Mouse (Mus musculus) CH12.LX (cell line): Measurements from ENCODE around the gene Tomm40l. TPM values are rescaled to one million over a fixed set of nuclear protein-coding genes. Genes with fewer than 3 reads are reported as not detected.

Experiments used
- DNase-seq: peaks from one replicate; pipeline ENCODE4 v3.0.0-alpha.2; 2013; ENCODE audit errors: extremely low read depth
- H3K27ac ChIP-seq: 2 replicates; pipeline ENCODE4 v1.5.1; 2012; ENCODE audit warnings: low read depth, mild to moderate bottlenecking, control low read depth, moderate library complexity; ENCODE audit not compliant: insufficient read depth
- H3K27me3 ChIP-seq: replicated peaks from 2 replicates; pipeline ENCODE3; 2012; ENCODE audit warnings: inconsistent platforms
- H3K36me3 ChIP-seq, 2 experiments: replicated peaks in 1 of 2; 2 replicates each; pipeline versions ENCODE3 to v1.6.1; 2012; ENCODE audit warnings: inconsistent platforms in 1 of 2, low read length in 1 of 2, mild to moderate bottlenecking in 1 of 2, mixed read lengths in 1 of 2, moderate library complexity in 1 of 2; ENCODE audit not compliant: control insufficient read depth in 1 of 2, insufficient read depth in 1 of 2
- H3K4me1 ChIP-seq, 2 experiments: 2 replicates each; pipeline ENCODE4 v1.6.1; 2012; ENCODE audit warnings: inconsistent platforms in 1 of 2, moderate library complexity in 1 of 2; ENCODE audit not compliant: insufficient read depth in 2 of 2, control insufficient read depth in 1 of 2
- H3K4me2 ChIP-seq: 2 replicates; pipeline ENCODE4 v1.6.1; 2012; ENCODE audit warnings: low read depth, mild to moderate bottlenecking, control low read depth; ENCODE audit not compliant: poor library complexity, insufficient read depth, severe bottlenecking
- H3K4me3 ChIP-seq, 3 experiments: fragments of 150-350 bp in 1 of 3; sonication (generic) in 1 of 3; replicated peaks in 1 of 3; 2 replicates each; pipeline versions ENCODE3 to v1.5.1; 2011 to 2012; ENCODE audit warnings: low read depth in 2 of 3, low read length in 2 of 3, mild to moderate bottlenecking in 2 of 3, moderate library complexity in 2 of 3, control low read depth in 1 of 3, improper control_type of control experiment in 1 of 3, inconsistent platforms in 1 of 3, mixed read lengths in 1 of 3; ENCODE audit not compliant: poor library complexity in 1 of 3
- H3K79me2 ChIP-seq: replicated peaks from 2 replicates; pipeline ENCODE4 v1.6.1; 2012; ENCODE audit warnings: mild to moderate bottlenecking, moderate library complexity; ENCODE audit not compliant: control insufficient read depth, poor library complexity, insufficient read depth, severe bottlenecking; ENCODE audit errors: extremely low read depth
- H3K9ac ChIP-seq: 2 replicates; pipeline ENCODE4 v1.6.1; 2012; ENCODE audit warnings: low read depth, mild to moderate bottlenecking, control low read depth, moderate library complexity; ENCODE audit not compliant: insufficient read depth
- H3K9me3 ChIP-seq: replicated peaks from 2 replicates; pipeline ENCODE3; 2012; ENCODE audit warnings: low read length, inconsistent platforms, mixed read lengths
- E2F4 ChIP-seq: IDR thresholded peaks from 2 replicates; pipeline ENCODE4 v1.6.1; 2011; ENCODE audit warnings: low read depth, low read length, improper control_type of control experiment; ENCODE audit not compliant: insufficient replicate concordance
- ELF1 ChIP-seq: IDR thresholded peaks from 2 replicates; pipeline ENCODE4 v1.6.1; 2014; ENCODE audit warnings: low read depth, mild to moderate bottlenecking, inconsistent platforms, low read length, improper control_type of control experiment
- ETS1 ChIP-seq: conservative IDR thresholded peaks from 2 replicates; pipeline ENCODE4 v1.6.1; 2012; ENCODE audit warnings: low read depth, mild to moderate bottlenecking, inconsistent platforms, low read length, improper control_type of control experiment, moderate library complexity
- GABPA ChIP-seq: IDR thresholded peaks from 2 replicates; pipeline ENCODE4 v1.6.1; 2012; ENCODE audit warnings: low read depth, low read length, improper control_type of control experiment, inconsistent platforms; ENCODE audit not compliant: insufficient replicate concordance
- KAT2A ChIP-seq: IDR thresholded peaks from 2 replicates; pipeline ENCODE4 v1.6.1; 2012; ENCODE audit warnings: low read length, improper control_type of control experiment, inconsistent platforms; ENCODE audit not compliant: insufficient replicate concordance
- MAFK ChIP-seq: IDR thresholded peaks from 2 replicates; pipeline ENCODE4 v1.6.1; 2011; ENCODE audit warnings: low read length, improper control_type of control experiment; ENCODE audit not compliant: insufficient replicate concordance
- MEF2A ChIP-seq: IDR thresholded peaks from 2 replicates; pipeline ENCODE4 v1.6.1; 2014; ENCODE audit warnings: low read depth, mild to moderate bottlenecking, inconsistent platforms, low read length, improper control_type of control experiment, borderline replicate concordance
- MXI1 ChIP-seq: IDR thresholded peaks from 2 replicates; pipeline ENCODE4 v1.6.1; 2011; ENCODE audit warnings: mild to moderate bottlenecking, low read depth, low read length, improper control_type of control experiment
- NRF1 ChIP-seq: IDR thresholded peaks from 2 replicates; pipeline ENCODE4 v1.6.1; 2014; ENCODE audit warnings: low read depth, mild to moderate bottlenecking, inconsistent platforms, low read length, improper control_type of control experiment, moderate library complexity
- PAX5 ChIP-seq: IDR thresholded peaks from 2 replicates; pipeline ENCODE4 v1.6.1; 2012; ENCODE audit warnings: low read length, inconsistent platforms, mixed read lengths
- SMC3 ChIP-seq: IDR thresholded peaks from 2 replicates; pipeline ENCODE4 v1.6.1; 2011; ENCODE audit warnings: low read depth, low read length, improper control_type of control experiment
- USF1 ChIP-seq: IDR thresholded peaks from 2 replicates; pipeline ENCODE4 v1.6.1; 2014; ENCODE audit warnings: low read depth, mild to moderate bottlenecking, inconsistent platforms, low read length, improper control_type of control experiment
- ZC3H11A ChIP-seq: IDR thresholded peaks from 2 replicates; pipeline ENCODE4 v1.6.1; 2012; ENCODE audit warnings: low read depth, mild to moderate bottlenecking, inconsistent platforms, low read length, improper control_type of control experiment
- ZMIZ1 ChIP-seq: IDR thresholded peaks from 2 replicates; pipeline ENCODE4 v1.6.1; 2012; ENCODE audit warnings: low read depth, mild to moderate bottlenecking, inconsistent platforms, low read length, improper control_type of control experiment
- dilution Hi-C: fragments of 300-500 bp; cut with MboI; formaldehyde crosslinking; loops from 2 replicates; pipeline ENCODE4 v1.14.3; 2020; ENCODE audit warnings: low sequenced_read_pairs; ENCODE audit not compliant: extremely low pct_unique_long_range_greater_than_20kb, extremely low pct_ligation_motif_present
- in situ Hi-C: fragments of 300-500 bp; cut with MboI; formaldehyde crosslinking; loops from 3 replicates; pipeline ENCODE4 v1.14.3; 2019; ENCODE audit warnings: low sequenced_read_pairs, low pct_ligation_motif_present, low pct_unique_long_range_greater_than_20kb, mixed read lengths
- polyA plus RNA-seq: library from polyadenylated mRNA; unstranded; fragments of >175 nt; gene quantifications from 2 replicates; pipeline ENCODE4 v1.2.1, GENCODE M21; 2012; ENCODE audit warnings: low read depth; ENCODE audit not compliant: insufficient read length
- total RNA-seq, 2 experiments: library from RNA; depleted of rRNA; stranded (reverse); fragments of 300-350 nt in 1 of 2; fragments of >200 nt in 1 of 2; gene quantifications; 2 replicates each; pipeline ENCODE4 v1.2.3; 2012 to 2014

Tomm40l gene
- total and polyA plus RNA-seq, 3 experiments: 24.7 to 37.1 (median 36.0) TPM

DNA sequence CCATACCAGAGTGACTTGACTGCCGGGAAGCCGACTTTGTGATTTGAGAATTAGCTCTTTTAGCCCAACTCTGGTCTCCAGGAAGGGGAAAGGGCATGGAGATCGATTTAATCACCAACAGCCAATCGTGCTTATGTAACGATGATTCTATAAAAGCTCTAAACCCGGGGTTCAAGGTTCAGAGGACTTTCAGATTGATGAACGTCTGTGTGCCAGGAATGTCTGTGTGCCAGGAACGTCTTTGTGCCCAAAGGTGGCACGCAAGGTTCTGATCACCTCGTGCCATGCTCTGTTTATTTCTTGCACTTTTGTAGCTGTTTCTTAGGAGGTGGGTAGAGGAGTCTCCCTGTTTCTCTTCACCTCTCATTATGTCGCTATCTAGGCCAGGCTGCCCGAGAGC is 53.4 kb downstream of the Tomm40l start:
- TF ChIP-seq E2F4: no peak
- no peak for TF ChIP-seq MAFK
- TF ChIP-seq MXI1: no peak
- TF ChIP-seq KAT2A: no peak
- TF ChIP-seq ETS1: no peak
- no peak for TF ChIP-seq USF1
- no peak for TF ChIP-seq ZC3H11A
- TF ChIP-seq GABPA: no peak
- TF ChIP-seq ZMIZ1: no peak
- TF ChIP-seq SMC3: no peak
- TF ChIP-seq MEF2A: no peak
- no peak for TF ChIP-seq ELF1
- no peak for TF ChIP-seq NRF1
- TF ChIP-seq PAX5: no peak
- TF ChIP-seq, all 38 proteins: peak for 0
- DNase-seq: no peak
- H3K4me3 ChIP-seq: no peak overlapping the region
- H3K27me3 ChIP-seq: peaks cover 10% of the 10 kb centered on the region
- H3K4me2 ChIP-seq: no peak overlapping the region
- no peak overlapping the region for H3K27ac ChIP-seq
- in situ Hi-C loops: no loop called here
- dilution Hi-C loops: no loop called here
- H3K9ac ChIP-seq: no peak overlapping the region
- H3K9me3 ChIP-seq: no peaks in the 10 kb centered on the region
- no peaks in the 10 kb centered on the region; a peak in 1 of 4 replicates for H3K4me1 ChIP-seq
- no peaks in the 10 kb centered on the region for H3K79me2 ChIP-seq
- H3K36me3 ChIP-seq: no peaks in the 10 kb centered on the region

Other genes with a start within 250 kb of the Tomm40l start
Only the 20 nearest of the 25 such genes appear.
- 4.3 and 8.5 TPM in 2 replicates for gene Fcgr3, start 157.6 kb downstream of the Tomm40l start, total RNA-seq (2012; rRNA removed)
- 6.1 and 6.3 TPM in 2 replicates for gene Fcgr3, start 157.6 kb downstream of the Tomm40l start, total RNA-seq (2014; rRNA removed)
- gene Fcgr3, start 157.6 kb downstream of the Tomm40l start, polyA plus RNA-seq: 2.6 and 3.7 TPM in 2 replicates
- 0.76 and 2.0 TPM in 2 replicates for gene Cfap126, start 108.6 kb downstream of the Tomm40l start, total RNA-seq (2012; rRNA removed)
- gene Cfap126, start 108.6 kb downstream of the Tomm40l start, total RNA-seq (2014; rRNA removed): 0.43 and 0.79 TPM in 2 replicates
- gene Cfap126, start 108.6 kb downstream of the Tomm40l start, polyA plus RNA-seq: 2.5 and 3.4 TPM in 2 replicates
- gene Sdhc, start 71.9 kb downstream of the Tomm40l start, total RNA-seq (2012; rRNA removed): 79.4 and 87.5 TPM in 2 replicates
- 178 and 205 TPM in 2 replicates for gene Sdhc, start 71.9 kb downstream of the Tomm40l start, total RNA-seq (2014; rRNA removed)
- gene Sdhc, start 71.9 kb downstream of the Tomm40l start, polyA plus RNA-seq: 120 and 153 TPM in 2 replicates
- 0.04 and 0.21 TPM in 2 replicates for gene Mpz, start 71.8 kb downstream of the Tomm40l start, total RNA-seq (2012; rRNA removed)
- not detected in 2 replicates for gene Mpz, start 71.8 kb downstream of the Tomm40l start, total RNA-seq (2014; rRNA removed)
- gene Mpz, start 71.8 kb downstream of the Tomm40l start, polyA plus RNA-seq: 0.26 and 0.49 TPM in 2 replicates
- not detected in 2 replicates for gene Pcp4l1, start 26.2 kb downstream of the Tomm40l start, total RNA-seq (2012; rRNA removed)
- gene Pcp4l1, start 26.2 kb downstream of the Tomm40l start, total RNA-seq (2014; rRNA removed): not detected in 2 replicates
- gene Pcp4l1, start 26.2 kb downstream of the Tomm40l start, polyA plus RNA-seq: not detected in 2 replicates
- 1.2 and 1.6 TPM in 2 replicates for gene Nr1i3, start 8.5 kb downstream of the Tomm40l start, total RNA-seq (2012; rRNA removed)
- not detected in 2 replicates for gene Nr1i3, start 8.5 kb downstream of the Tomm40l start, total RNA-seq (2014; rRNA removed)
- 0.10 and 0.23 TPM in 2 replicates for gene Nr1i3, start 8.5 kb downstream of the Tomm40l start, polyA plus RNA-seq
- gene Apoa2, start 2.5 kb upstream of the Tomm40l start, total RNA-seq (2012; rRNA removed): 5.3 and 6.2 TPM in 2 replicates
- 3.0 and 3.7 TPM in 2 replicates for gene Apoa2, start 2.5 kb upstream of the Tomm40l start, total RNA-seq (2014; rRNA removed)
- 3.1 and 4.9 TPM in 2 replicates for gene Apoa2, start 2.5 kb upstream of the Tomm40l start, polyA plus RNA-seq
- gene Fcer1g, start 11.9 kb upstream of the Tomm40l start, total RNA-seq (2012; rRNA removed): 10.1 and 13.6 TPM in 2 replicates
- gene Fcer1g, start 11.9 kb upstream of the Tomm40l start, total RNA-seq (2014; rRNA removed): 22.7 and 31.3 TPM in 2 replicates
- gene Fcer1g, start 11.9 kb upstream of the Tomm40l start, polyA plus RNA-seq: 35.6 and 51.2 TPM in 2 replicates
- 0.13 and 0.25 TPM in 2 replicates for gene Adamts4, start 27.9 kb upstream of the Tomm40l start, total RNA-seq (2012; rRNA removed)
- gene Adamts4, start 27.9 kb upstream of the Tomm40l start, total RNA-seq (2014; rRNA removed): 0.04 and 0.08 TPM in 2 replicates
- gene Adamts4, start 27.9 kb upstream of the Tomm40l start, polyA plus RNA-seq: 0.09 and 0.19 TPM in 2 replicates
- gene Ndufs2, start 28.9 kb upstream of the Tomm40l start, total RNA-seq (2012; rRNA removed): 244 and 265 TPM in 2 replicates
- gene Ndufs2, start 28.9 kb upstream of the Tomm40l start, total RNA-seq (2014; rRNA removed): 239 and 242 TPM in 2 replicates
- gene Ndufs2, start 28.9 kb upstream of the Tomm40l start, polyA plus RNA-seq: 242 and 264 TPM in 2 replicates
- gene B4galt3, start 47.8 kb upstream of the Tomm40l start, total RNA-seq (2012; rRNA removed): 27.4 and 27.8 TPM in 2 replicates
- gene B4galt3, start 47.8 kb upstream of the Tomm40l start, total RNA-seq (2014; rRNA removed): 18.3 and 19.3 TPM in 2 replicates
- gene B4galt3, start 47.8 kb upstream of the Tomm40l start, polyA plus RNA-seq: 23.1 TPM in 2 replicates
- 12.4 and 13.6 TPM in 2 replicates for gene Ppox, start 58.7 kb upstream of the Tomm40l start, total RNA-seq (2012; rRNA removed)
- gene Ppox, start 58.7 kb upstream of the Tomm40l start, total RNA-seq (2014; rRNA removed): 10.5 and 13.7 TPM in 2 replicates
- gene Ppox, start 58.7 kb upstream of the Tomm40l start, polyA plus RNA-seq: 13.9 and 15.1 TPM in 2 replicates
- 13.1 and 14.2 TPM in 2 replicates for gene Usp21, start 65.5 kb upstream of the Tomm40l start, total RNA-seq (2012; rRNA removed)
- 7.1 and 8.5 TPM in 2 replicates for gene Usp21, start 65.5 kb upstream of the Tomm40l start, total RNA-seq (2014; rRNA removed)
- 34.3 and 37.6 TPM in 2 replicates for gene Usp21, start 65.5 kb upstream of the Tomm40l start, polyA plus RNA-seq
- 98.4 and 120 TPM in 2 replicates for gene Ufc1, start 72.5 kb upstream of the Tomm40l start, total RNA-seq (2012; rRNA removed)
- 115 and 121 TPM in 2 replicates for gene Ufc1, start 72.5 kb upstream of the Tomm40l start, total RNA-seq (2014; rRNA removed)
- gene Ufc1, start 72.5 kb upstream of the Tomm40l start, polyA plus RNA-seq: 71.4 and 76.2 TPM in 2 replicates
- gene Dedd, start 106.6 kb upstream of the Tomm40l start, total RNA-seq (2012; rRNA removed): 18.7 and 21.5 TPM in 2 replicates
- 13.1 and 14.5 TPM in 2 replicates for gene Dedd, start 106.6 kb upstream of the Tomm40l start, total RNA-seq (2014; rRNA removed)
- 34.5 and 35.8 TPM in 2 replicates for gene Dedd, start 106.6 kb upstream of the Tomm40l start, polyA plus RNA-seq
- 40.8 and 41.0 TPM in 2 replicates for gene Nit1, start 123.1 kb upstream of the Tomm40l start, total RNA-seq (2012; rRNA removed)
- gene Nit1, start 123.1 kb upstream of the Tomm40l start, total RNA-seq (2014; rRNA removed): 48.6 and 51.4 TPM in 2 replicates
- gene Nit1, start 123.1 kb upstream of the Tomm40l start, polyA plus RNA-seq: 39.5 and 42.4 TPM in 2 replicates
- 25.2 and 28.2 TPM in 2 replicates for gene Pfdn2, start 123.2 kb upstream of the Tomm40l start, total RNA-seq (2012; rRNA removed)
- gene Pfdn2, start 123.2 kb upstream of the Tomm40l start, total RNA-seq (2014; rRNA removed): 32.3 and 33.0 TPM in 2 replicates
- gene Pfdn2, start 123.2 kb upstream of the Tomm40l start, polyA plus RNA-seq: 292 and 408 TPM in 2 replicates
- 0.08 and 0.13 TPM in 2 replicates for gene Klhdc9, start 138.3 kb upstream of the Tomm40l start, total RNA-seq (2012; rRNA removed)
- gene Klhdc9, start 138.3 kb upstream of the Tomm40l start, total RNA-seq (2014; rRNA removed): not detected in 2 replicates
- not detected in 2 replicates for gene Klhdc9, start 138.3 kb upstream of the Tomm40l start, polyA plus RNA-seq
- gene Nectin4, start 147.6 kb upstream of the Tomm40l start, total RNA-seq (2012; rRNA removed): 2.1 and 2.7 TPM in 2 replicates
- 0.22 and 0.30 TPM in 2 replicates for gene Nectin4, start 147.6 kb upstream of the Tomm40l start, total RNA-seq (2014; rRNA removed)
- 0.49 and 0.52 TPM in 2 replicates for gene Nectin4, start 147.6 kb upstream of the Tomm40l start, polyA plus RNA-seq
- 70.8 and 81.4 TPM in 2 replicates for gene Arhgap30, start 166.4 kb upstream of the Tomm40l start, total RNA-seq (2012; rRNA removed)
- gene Arhgap30, start 166.4 kb upstream of the Tomm40l start, total RNA-seq (2014; rRNA removed): 52.0 and 55.9 TPM in 2 replicates
- 78.5 and 85.0 TPM in 2 replicates for gene Arhgap30, start 166.4 kb upstream of the Tomm40l start, polyA plus RNA-seq